Mouse (Mus musculus) neural tube, embryonic 13.5 days (tissue): Measurements from ENCODE around the gene Bach2. TPM values are rescaled to one million over a fixed set of nuclear protein-coding genes. Genes with fewer than 3 reads are reported as not detected.

ENCODE experiments used
- ATAC-seq: fragments of 200-750 bp; cut with Nextera tagmentation; 2 replicates; pipeline ENCODE4 v1.8.0; 2017; ENCODE audit warnings: low read depth, mild to moderate bottlenecking, moderate TSS enrichment, moderate library complexity
- H3K27ac ChIP-seq: fragments of 300-500 bp; sonication (generic); replicated peaks from 2 replicates; pipeline ENCODE4 v1.5.1; 2015; ENCODE audit warnings: moderate library complexity, mild to moderate bottlenecking, inconsistent platforms
- H3K27me3 ChIP-seq: fragments of 300-500 bp; sonication (generic); 2 replicates; pipeline ENCODE4 v1.6.1; 2015; ENCODE audit warnings: mild to moderate bottlenecking, inconsistent platforms
- H3K36me3 ChIP-seq: fragments of 300-500 bp; sonication (generic); 2 replicates; pipeline ENCODE4 v1.6.1; 2015; ENCODE audit warnings: mild to moderate bottlenecking, inconsistent platforms
- H3K4me1 ChIP-seq: fragments of 300-500 bp; sonication (generic); replicated peaks from 2 replicates; pipeline ENCODE4 v1.6.1; 2015; ENCODE audit warnings: inconsistent platforms
- H3K4me2 ChIP-seq: fragments of 300-500 bp; sonication (generic); 2 replicates; pipeline ENCODE4 v1.6.1; 2015; ENCODE audit warnings: inconsistent platforms, mild to moderate bottlenecking, moderate library complexity
- H3K4me3 ChIP-seq: fragments of 300-500 bp; sonication (generic); 2 replicates; pipeline ENCODE4 v1.5.1; 2015; ENCODE audit warnings: mild to moderate bottlenecking, inconsistent platforms
- H3K9ac ChIP-seq: fragments of 300-500 bp; sonication (generic); 2 replicates; pipeline ENCODE4 v1.6.1; 2015; ENCODE audit warnings: moderate library complexity, mild to moderate bottlenecking, inconsistent platforms
- H3K9me3 ChIP-seq: fragments of 300-500 bp; sonication (generic); 2 replicates; pipeline ENCODE4 v1.6.1; 2016; ENCODE audit warnings: inconsistent platforms
- WGBS: fragments of 180-500 bp; shearing (Covaris S2); methylation state at CpG from one replicate; pipeline ENCODE4 v1.1.7; 2015; 5-methylcytosine and 5-hydroxymethylcytosine counted together
- polyA plus RNA-seq: library from polyadenylated mRNA; unstranded; fragments of >200 nt; fragmentation: Nextera tagmentation; extraction: Ambion mirVana; gene quantifications from 2 replicates; pipeline ENCODE4 v1.2.1, GENCODE M21; 2015

Bach2 gene
- polyA plus RNA-seq, 1 experiment from 2014 or later: 37.7 TPM

DNA sequence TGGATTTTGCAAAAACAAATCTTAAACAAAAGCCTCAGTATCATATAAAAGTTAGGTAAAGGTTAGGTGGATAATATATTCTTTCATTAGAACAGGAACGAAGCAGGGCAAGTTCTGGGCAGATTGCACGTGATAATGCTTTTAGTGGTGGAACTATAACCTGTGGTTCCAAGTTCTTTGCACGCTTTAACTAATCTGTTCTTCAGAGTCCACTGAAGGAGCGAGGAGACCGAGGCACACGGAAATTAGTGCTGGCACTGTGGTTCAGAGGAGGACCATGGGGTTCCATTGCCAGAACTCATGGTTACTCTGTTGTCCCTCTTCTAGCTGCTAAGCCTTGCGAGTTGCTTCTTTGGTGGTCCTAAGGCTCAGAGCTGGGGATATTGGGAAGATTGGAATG lies 20.0 kb downstream of the Bach2 start:
- H3K36me3 ChIP-seq: peaks cover 4% of the 10 kb centered on the region; the same call in 1 of the 2 replicates
- no peak overlapping the region for H3K27ac ChIP-seq
- peaks cover 24% of the 10 kb centered on the region for H3K4me1 ChIP-seq
- H3K9ac ChIP-seq: no peak overlapping the region
- no peak for ATAC-seq
- H3K27me3 ChIP-seq: no peaks in the 10 kb centered on the region
- no peaks in the 10 kb centered on the region for H3K9me3 ChIP-seq
- no peak overlapping the region for H3K4me2 ChIP-seq
- 97% methylated on average over 7 of the region's 7 CpGs for WGBS
- no peak overlapping the region for H3K4me3 ChIP-seq

DNA sequence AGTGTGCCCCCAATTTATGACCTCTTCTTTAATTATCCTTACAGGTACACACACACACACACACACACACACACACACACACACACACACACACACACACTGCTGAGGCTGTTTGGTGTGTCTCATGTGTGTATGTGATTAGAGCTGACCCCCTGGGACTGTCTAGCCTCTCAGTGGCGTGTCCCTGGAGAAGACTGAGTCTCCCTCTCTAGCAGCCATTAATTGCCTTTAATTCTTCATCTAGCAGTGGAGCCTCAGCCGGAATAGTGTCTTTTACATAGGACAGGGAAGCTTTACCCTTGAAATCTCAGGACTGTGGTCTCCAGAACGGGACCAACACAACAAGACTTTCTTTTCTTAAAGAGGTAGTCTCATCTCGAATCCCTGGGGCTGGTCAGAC lies 22.3 kb downstream of the Bach2 start:
- 60% methylated on average over 4 of the region's 4 CpGs for WGBS
- Histone ChIP-seq H3K9ac (no peak overlapping the region), H3K4me2 (no peak overlapping the region), H3K9me3 (no peaks in the 10 kb centered on the region), H3K27ac (0 out of 2 replicates have a peak overlapping the region, but pooled peaks have one; percentile 10), H3K36me3 (peaks cover 4% of the 10 kb centered on the region; the same call in 1 of the 2 replicates), H3K4me1 (peaks cover 44% of the 10 kb centered on the region), H3K27me3 (no peaks in the 10 kb centered on the region), H3K4me3 (no peak overlapping the region)
- ATAC-seq: no peak

DNA sequence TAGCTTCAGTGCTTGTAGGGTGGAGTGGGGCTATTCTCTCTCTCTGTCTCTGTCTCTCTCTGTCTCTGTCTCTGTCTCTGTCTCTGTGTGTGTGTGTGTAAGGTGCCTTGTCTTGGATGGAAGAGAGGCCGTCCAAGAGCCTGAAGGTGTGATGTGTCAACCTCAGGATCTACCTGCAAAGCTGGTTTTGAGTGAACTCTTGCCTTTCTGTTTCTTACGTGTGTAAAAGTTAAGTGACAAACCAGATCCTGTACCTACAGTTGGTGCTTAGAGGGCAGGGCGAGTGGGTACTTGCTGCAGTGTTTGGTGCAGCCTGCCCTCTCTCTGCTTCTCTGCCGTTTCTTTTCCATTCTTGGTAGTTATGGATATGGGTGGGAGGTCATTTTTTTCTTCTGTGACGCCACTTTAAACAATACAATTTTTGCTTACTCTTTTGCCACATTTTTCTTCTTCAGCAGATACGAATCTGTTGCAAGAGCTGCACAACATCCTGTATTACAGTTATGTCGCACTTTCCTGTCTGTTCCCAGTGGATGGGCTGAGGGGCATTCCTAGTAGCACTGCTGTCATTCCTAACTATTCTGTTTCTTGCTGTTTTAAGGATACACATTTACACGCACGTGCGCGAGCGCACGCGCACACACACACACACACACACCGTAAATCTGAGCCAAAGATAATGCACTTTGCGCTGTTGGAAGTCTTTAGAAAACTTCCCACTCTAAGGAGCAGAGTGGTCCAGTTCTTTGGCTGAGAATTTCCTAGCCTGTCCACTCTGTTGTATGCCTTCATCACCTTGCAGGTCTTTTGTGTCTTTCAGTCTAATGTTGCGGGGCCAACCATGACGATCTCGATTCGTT lies 24.5 kb downstream of the Bach2 start:
- Histone ChIP-seq H3K4me2 (no peak overlapping the region), H3K27me3 (no peaks in the 10 kb centered on the region), H3K9me3 (no peaks in the 10 kb centered on the region), H3K27ac (0 out of 2 replicates have a peak overlapping the region, but pooled peaks have one; percentile 13), H3K36me3 (peaks cover 7% of the 10 kb centered on the region), H3K4me3 (no peak overlapping the region), H3K9ac (no peak overlapping the region), H3K4me1 (peaks cover 49% of the 10 kb centered on the region)
- WGBS: 86% methylated on average over 20 of the region's 20 CpGs
- no peak for ATAC-seq

DNA sequence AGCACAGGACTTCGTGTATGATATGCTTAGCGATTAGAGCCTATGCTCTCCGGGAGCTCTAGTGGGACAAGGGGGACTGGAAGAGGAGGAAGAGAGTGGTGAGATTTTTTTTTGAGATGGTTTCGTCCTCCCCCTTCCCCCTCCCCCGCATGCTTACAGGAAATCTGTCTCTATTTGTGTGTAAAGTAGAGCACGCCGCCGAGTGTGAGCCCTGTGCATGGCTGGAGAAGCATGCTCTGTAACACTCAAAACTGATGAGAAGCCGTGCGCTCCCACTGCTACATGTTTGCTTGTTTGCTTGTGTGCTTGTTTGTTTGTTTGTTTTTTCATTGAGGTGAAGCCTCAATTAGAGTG lies 25.1 kb downstream of the Bach2 start:
- Histone ChIP-seq H3K36me3 (peaks cover 9% of the 10 kb centered on the region), H3K9ac (no peak overlapping the region), H3K4me1 (peaks cover 49% of the 10 kb centered on the region), H3K27me3 (no peaks in the 10 kb centered on the region), H3K9me3 (no peaks in the 10 kb centered on the region), H3K4me3 (no peak overlapping the region), H3K27ac (0 out of 2 replicates have a peak overlapping the region, but pooled peaks have one; percentile 13), H3K4me2 (no peak overlapping the region)
- WGBS: 69% methylated on average over 10 of the region's 10 CpGs
- ATAC-seq: no peak

DNA sequence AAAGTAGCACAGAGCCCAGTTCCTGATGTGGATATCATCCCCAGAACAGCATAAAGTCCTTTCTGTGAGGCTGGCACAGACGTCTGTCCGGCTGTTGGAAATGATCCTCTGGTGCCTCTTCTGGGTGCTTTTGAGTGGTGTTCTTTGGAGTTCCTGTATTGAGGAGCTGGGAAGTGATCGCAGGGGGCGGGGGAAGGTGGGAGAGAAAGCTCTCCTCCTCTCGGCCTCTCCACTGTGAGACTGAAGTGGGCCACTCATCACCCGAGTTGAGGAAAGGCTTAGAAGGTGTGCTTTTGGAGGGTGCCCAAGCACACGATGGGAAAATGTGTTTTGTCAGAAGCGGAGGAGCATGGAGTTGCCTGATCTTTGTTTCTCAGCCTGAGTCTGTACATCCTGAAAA lies 26.3 kb downstream of the Bach2 start:
- ATAC-seq: no peak

DNA sequence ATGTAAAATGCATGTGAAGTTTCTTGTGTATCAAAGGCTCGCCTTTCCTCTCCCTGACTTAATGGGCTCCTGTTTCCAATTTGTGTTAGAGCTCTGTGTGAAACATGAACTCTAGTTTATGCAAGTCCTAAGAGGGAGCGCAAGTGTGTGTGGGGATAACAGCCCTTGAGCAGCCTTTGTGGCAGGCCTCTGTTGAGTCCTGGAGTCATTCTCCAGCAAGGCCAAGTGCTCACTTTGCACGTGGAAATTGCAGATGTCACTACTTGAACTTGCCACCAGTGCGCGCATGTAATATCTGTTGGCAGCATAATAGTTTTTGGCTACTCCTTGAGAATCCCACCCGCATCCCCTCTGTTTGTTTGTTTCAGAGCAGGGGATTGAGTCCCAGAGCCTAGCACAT lies 28.1 kb downstream of the Bach2 start:
- 73% methylated on average over 6 of the region's 6 CpGs for WGBS
- Histone ChIP-seq H3K4me1 (peaks cover 35% of the 10 kb centered on the region), H3K9ac (no peak overlapping the region), H3K9me3 (no peaks in the 10 kb centered on the region), H3K4me3 (no peak overlapping the region), H3K36me3 (peaks cover 11% of the 10 kb centered on the region), H3K27ac (no peak overlapping the region), H3K4me2 (no peak overlapping the region), H3K27me3 (no peaks in the 10 kb centered on the region)
- no peak for ATAC-seq

More for the DNA sequence above, 26.3 kb downstream of the Bach2 start:
- no peak overlapping the region for H3K9ac ChIP-seq
- H3K27ac ChIP-seq: no peak overlapping the region
- no peak overlapping the region for H3K4me3 ChIP-seq
- no peak overlapping the region for H3K4me2 ChIP-seq
- H3K4me1 ChIP-seq: peaks cover 49% of the 10 kb centered on the region
- H3K27me3 ChIP-seq: no peaks in the 10 kb centered on the region
- WGBS: 72% methylated on average over 8 of the region's 8 CpGs
- H3K9me3 ChIP-seq: no peaks in the 10 kb centered on the region
- peaks cover 6% of the 10 kb centered on the region for H3K36me3 ChIP-seq

DNA sequence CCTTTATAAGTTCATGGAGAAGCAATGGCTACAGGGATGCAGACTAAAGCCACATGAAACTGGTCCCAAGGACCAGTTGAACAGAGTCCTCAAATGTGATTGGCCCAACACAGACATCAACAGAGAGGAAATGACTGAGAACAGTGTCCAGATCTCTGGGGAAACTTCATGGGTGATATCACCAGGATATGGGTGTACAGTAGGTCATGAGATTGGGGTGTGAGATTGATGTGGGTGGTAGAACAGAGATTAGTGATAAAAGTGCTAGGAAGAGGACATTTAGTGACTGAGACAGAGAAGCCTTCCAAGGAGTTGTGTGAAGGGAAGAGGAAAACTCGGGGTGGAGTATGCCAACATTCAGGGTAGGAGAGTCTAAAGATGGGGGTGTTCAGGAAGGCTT lies 29.4 kb downstream of the Bach2 start:
- WGBS: 90% methylated on average over 1 of the region's 1 CpGs
- no peak for ATAC-seq
- H3K4me2 ChIP-seq: no peak overlapping the region
- no peak overlapping the region for H3K27ac ChIP-seq
- peaks cover 30% of the 10 kb centered on the region for H3K4me1 ChIP-seq
- no peak overlapping the region for H3K4me3 ChIP-seq
- no peaks in the 10 kb centered on the region for H3K9me3 ChIP-seq
- H3K27me3 ChIP-seq: no peaks in the 10 kb centered on the region
- peaks cover 11% of the 10 kb centered on the region for H3K36me3 ChIP-seq
- H3K9ac ChIP-seq: no peak overlapping the region

DNA sequence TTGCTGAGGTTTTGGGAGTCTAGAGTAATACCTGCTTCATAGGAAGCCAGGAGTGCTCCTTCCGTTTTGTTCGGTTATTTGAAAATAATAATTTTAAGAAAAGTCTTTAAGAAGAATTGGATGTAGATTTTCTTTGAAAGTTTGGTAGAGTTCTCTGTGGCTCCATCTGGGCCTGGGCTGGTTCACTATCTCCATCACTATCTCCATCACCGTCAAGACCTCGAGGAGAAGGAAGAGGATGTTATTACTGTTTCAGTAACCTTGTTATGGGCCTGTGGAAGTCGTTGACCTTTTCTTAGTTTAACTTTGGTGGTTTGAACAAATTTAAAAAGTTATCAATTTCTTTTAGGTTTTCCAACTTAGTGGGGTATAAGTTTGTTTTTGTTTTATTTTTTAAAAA lies 33.8 kb downstream of the Bach2 start:
- no peak for ATAC-seq
- Histone ChIP-seq H3K36me3 (peaks cover 11% of the 10 kb centered on the region), H3K4me2 (no peak overlapping the region)

DNA sequence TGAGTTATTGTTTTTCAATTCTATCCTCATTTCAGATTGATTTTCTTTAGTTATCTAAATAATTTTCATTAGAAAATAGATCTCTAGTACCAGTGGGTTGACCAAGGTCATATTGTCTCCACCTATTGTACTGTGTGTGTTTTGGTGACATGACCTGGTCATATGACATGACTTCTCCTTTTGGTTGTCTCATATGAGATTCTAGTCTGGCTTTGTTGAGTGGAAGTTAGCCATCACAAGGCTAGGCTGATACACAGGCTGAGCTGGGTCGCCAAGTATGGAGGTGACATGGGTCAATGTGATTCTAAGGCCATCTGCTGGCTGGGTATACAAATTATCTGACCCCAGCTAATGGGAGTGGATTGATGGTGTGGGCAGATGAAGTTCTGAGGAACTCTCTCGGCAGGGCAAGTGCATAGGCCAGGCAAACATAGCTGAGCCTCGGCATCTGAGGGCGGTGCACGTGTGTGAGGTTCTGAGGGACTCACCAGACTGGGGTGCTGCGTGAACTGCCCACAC lies 36.2 kb downstream of the Bach2 start:
- ATAC-seq: 0 out of 2 replicates have a peak, but pooled peaks have one; percentile 13
- H3K27me3 ChIP-seq: no peaks in the 10 kb centered on the region
- no peaks in the 10 kb centered on the region for H3K9me3 ChIP-seq
- H3K27ac ChIP-seq: no peak overlapping the region
- peaks cover 4% of the 10 kb centered on the region for H3K4me1 ChIP-seq
- H3K4me2 ChIP-seq: no peak overlapping the region
- H3K36me3 ChIP-seq: 0 out of 2 replicates have a peak, but pooled peaks cover 6% of the 10 kb centered on the region
- H3K9ac ChIP-seq: no peak overlapping the region
- WGBS: 85% methylated on average over 6 of the region's 6 CpGs
- no peak overlapping the region for H3K4me3 ChIP-seq

More for the DNA sequence above, 33.8 kb downstream of the Bach2 start:
- H3K27ac ChIP-seq: no peak overlapping the region
- no peaks in the 10 kb centered on the region; the same call in 1 of the 2 replicates for H3K4me1 ChIP-seq
- no peak overlapping the region for H3K9ac ChIP-seq
- H3K9me3 ChIP-seq: no peaks in the 10 kb centered on the region
- H3K4me3 ChIP-seq: no peak overlapping the region
- 84% methylated on average over 5 of the region's 5 CpGs for WGBS
- no peaks in the 10 kb centered on the region for H3K27me3 ChIP-seq

DNA sequence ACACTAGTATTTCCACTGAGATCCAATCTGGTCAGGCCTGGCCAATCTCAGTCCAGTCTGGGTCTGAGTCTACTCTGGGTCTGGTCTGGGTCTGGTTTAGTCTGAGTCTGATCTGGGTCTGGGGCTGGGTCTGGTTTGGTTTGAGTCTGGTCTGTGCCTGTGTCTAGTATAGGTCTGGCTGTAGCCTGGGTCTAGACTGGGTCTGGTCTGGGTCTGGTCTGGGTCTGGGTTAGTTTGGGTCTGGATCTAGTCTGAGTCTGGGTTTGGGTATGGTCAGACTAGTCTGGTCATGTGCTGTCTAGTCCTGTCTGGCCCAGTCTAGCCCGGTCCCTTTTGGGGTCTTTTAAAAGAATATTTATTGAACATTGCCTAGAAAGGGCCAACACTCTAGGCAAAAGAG lies 41.2 kb downstream of the Bach2 start:
- peaks cover 9% of the 10 kb centered on the region for H3K4me1 ChIP-seq
- H3K27me3 ChIP-seq: no peaks in the 10 kb centered on the region
- peak; percentile 64; the same call in 1 of the 2 replicates for ATAC-seq
- H3K9me3 ChIP-seq: no peaks in the 10 kb centered on the region
- WGBS: 92% methylated on average over 1 of the region's 1 CpGs
- no peaks in the 10 kb centered on the region for H3K36me3 ChIP-seq
- H3K4me3 ChIP-seq: no peak overlapping the region
- H3K27ac ChIP-seq: no peak overlapping the region
- no peak overlapping the region for H3K4me2 ChIP-seq
- H3K9ac ChIP-seq: no peak overlapping the region

DNA sequence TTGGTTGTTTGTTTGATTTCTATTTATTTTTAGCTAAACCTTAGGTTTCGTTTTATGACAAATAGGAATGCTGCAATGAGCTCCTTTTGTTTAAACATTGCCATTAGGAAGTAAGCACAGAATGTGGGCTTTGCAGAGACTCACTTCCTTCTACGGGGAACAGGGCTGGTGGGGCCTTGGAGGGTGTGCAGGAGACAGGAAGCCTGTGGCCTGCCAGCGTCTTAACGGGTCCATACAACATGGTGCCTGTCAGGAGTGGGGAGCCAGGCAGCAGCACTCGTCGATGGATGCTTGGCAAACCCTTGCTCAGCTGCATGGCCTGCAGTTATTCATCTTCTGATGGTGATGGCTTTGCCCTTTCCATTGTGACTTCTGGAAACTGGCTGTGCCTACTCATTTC lies 41.8 kb downstream of the Bach2 start:
- H3K4me1 ChIP-seq: peaks cover 9% of the 10 kb centered on the region
- no peaks in the 10 kb centered on the region for H3K27me3 ChIP-seq
- H3K36me3 ChIP-seq: no peaks in the 10 kb centered on the region
- 59% methylated on average over 6 of the region's 6 CpGs for WGBS
- H3K4me3 ChIP-seq: no peak overlapping the region
- H3K9me3 ChIP-seq: no peaks in the 10 kb centered on the region
- 0 out of 2 replicates have a peak overlapping the region, but pooled peaks have one; percentile 11 for H3K27ac ChIP-seq
- H3K9ac ChIP-seq: no peak overlapping the region
- no peak overlapping the region for H3K4me2 ChIP-seq
- no peak for ATAC-seq

DNA sequence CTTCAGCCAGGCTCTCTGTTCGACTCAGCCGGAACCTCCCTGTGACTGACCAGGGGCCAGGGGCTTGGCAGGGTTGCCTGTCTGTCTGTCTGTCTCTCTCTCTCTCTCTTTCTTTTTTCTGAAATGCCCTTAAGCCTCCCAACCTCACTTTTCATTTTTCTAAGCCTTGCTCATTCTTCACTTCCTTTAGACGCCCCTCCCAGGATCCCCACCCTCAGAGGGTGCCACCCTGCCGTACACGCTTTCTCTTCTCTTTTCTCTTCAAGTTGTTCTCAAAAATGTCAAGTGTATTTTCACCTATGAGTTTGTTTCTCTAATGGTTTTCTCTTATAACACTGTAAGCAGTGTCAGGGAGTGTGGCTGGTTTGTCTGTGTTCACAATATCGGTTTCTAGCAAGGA lies 42.7 kb downstream of the Bach2 start:
- H3K9me3 ChIP-seq: no peaks in the 10 kb centered on the region
- H3K27ac ChIP-seq: no peak overlapping the region
- no peak for ATAC-seq
- no peak overlapping the region for H3K9ac ChIP-seq
- H3K4me2 ChIP-seq: no peak overlapping the region
- WGBS: 88% methylated on average over 6 of the region's 6 CpGs
- no peaks in the 10 kb centered on the region for H3K36me3 ChIP-seq
- H3K27me3 ChIP-seq: no peaks in the 10 kb centered on the region
- H3K4me3 ChIP-seq: no peak overlapping the region
- peaks cover 9% of the 10 kb centered on the region for H3K4me1 ChIP-seq
